Mouse (Mus musculus) cerebellum, adult 2 months (tissue): ENCODE data around the gene Gm28053. TPM values are rescaled to one million over a fixed set of nuclear protein-coding genes. Genes with fewer than 3 reads are reported as not detected.

ENCODE experiments used
- DNase-seq, 2 experiments: peaks; one replicate each; pipeline ENCODE4 v3.0.0; 2021
- H3K27ac ChIP-seq: fragments of 200-500 bp; 2 replicates; pipeline ENCODE4 v1.5.1; 2012; ENCODE audit warnings: low read length, control low read depth, inconsistent platforms; ENCODE audit not compliant: insufficient read depth
- H3K27me3 ChIP-seq: fragments of 200-500 bp; 2 replicates; pipeline ENCODE4 v1.6.1; 2012; ENCODE audit warnings: inconsistent platforms, mild to moderate bottlenecking, low read length, moderate library complexity; ENCODE audit not compliant: control insufficient read depth, insufficient read depth
- H3K4me1 ChIP-seq: fragments of 200-500 bp; 2 replicates; pipeline ENCODE4 v1.6.1; 2011; ENCODE audit warnings: low read length; ENCODE audit not compliant: control insufficient read depth, insufficient read depth
- H3K4me3 ChIP-seq: fragments of 200-500 bp; replicated peaks from 2 replicates; pipeline ENCODE3; 2011; ENCODE audit warnings: mild to moderate bottlenecking, low read depth, low read length, control low read depth; ENCODE audit not compliant: insufficient read depth
- CTCF ChIP-seq: fragments of 200-500 bp; IDR thresholded peaks from 2 replicates; pipeline ENCODE4 v1.5.1; 2011; ENCODE audit warnings: low read depth, mild to moderate bottlenecking, control low read depth, low read length, moderate library complexity, borderline replicate concordance; ENCODE audit not compliant: insufficient read depth
- POLR2A ChIP-seq: fragments of 200-500 bp; IDR thresholded peaks from 2 replicates; pipeline ENCODE4 v1.6.1; 2011; ENCODE audit warnings: low read length, control low read depth, borderline replicate concordance; ENCODE audit not compliant: insufficient read depth
- WGBS: fragments of 180-500 bp; shearing (Covaris S2); methylation state at CpG from one replicate; pipeline ENCODE4 v1.1.7; 2018; 5-methylcytosine and 5-hydroxymethylcytosine counted together
- polyA plus RNA-seq: library from polyadenylated mRNA; depleted of rRNA; stranded (reverse); fragments of >200 nt; gene quantifications from 2 replicates; pipeline ENCODE4 v1.2.3, GENCODE M21; 2012; rRNA removed

Gm28053 gene
- polyA plus RNA-seq, 1 experiment, result 0.93 TPM

DNA sequence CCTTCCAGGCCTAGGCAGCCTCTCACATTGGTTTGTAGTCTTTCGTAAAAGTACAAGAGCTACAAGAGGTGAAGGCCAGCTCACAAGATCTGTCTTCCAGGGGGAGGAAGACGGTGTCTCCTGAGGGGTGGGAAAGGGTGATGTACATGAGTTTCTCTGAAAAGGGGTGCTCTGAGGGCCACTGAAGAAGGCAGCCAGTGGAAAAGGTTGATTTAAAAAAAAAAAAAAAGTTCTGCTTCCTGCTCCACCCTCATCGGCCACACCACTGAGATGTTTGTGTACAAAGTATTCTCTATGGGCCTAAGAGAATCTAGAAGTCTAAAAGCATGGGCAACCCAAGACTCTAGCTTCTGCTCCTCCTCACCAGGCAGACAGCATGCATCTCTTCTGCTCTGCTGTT lies 52.3 kb downstream of the Gm28053 start, which contains the start of gene Gimap3:
Gene Gimap3, minus strand, starts transcription at position 156 of the 400 bp plus-strand sequence.
- no peak for DNase-seq
- Histone ChIP-seq H3K4me3 (no peak within 1 kb of the TSS), H3K27me3 (no peaks in the 10 kb centered on the region), H3K27ac (no peak within 1 kb of the TSS), H3K4me1 (no peaks in the 10 kb centered on the region; the same call in 1 of the 2 replicates)
- TF ChIP-seq CTCF (no peak), POLR2A (no peak)
- 93% methylated on average over 3 of the region's 3 CpGs for whole genome bisulfite sequencing

DNA sequence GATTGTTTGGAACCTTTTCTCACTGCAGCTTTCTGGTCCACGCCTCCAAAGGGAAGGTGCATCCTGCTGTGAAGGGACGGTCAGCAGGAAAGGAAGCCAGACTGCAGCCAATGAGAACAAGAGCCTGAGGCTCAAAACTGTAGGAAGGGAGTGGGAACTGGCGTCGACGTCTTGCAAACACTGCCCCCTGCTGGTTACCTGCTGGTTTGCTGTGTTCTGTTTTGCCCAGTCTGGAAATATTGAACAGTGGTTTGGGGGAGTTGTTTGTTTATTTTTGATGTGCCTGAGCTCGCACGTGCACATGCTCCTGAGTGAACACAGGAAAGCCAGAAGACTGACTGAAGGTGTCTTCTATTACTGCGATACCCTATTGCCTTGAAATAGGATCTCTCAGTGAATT lies 53.6 kb downstream of the Gm28053 start:
- Histone ChIP-seq H3K4me3 (no peak overlapping the region), H3K4me1 (no peaks in the 10 kb centered on the region; the same call in 1 of the 2 replicates), H3K27me3 (no peaks in the 10 kb centered on the region), H3K27ac (no peak overlapping the region)
- WGBS, result 11% methylated on average over 8 of the region's 8 CpGs
- peak; percentile 65 to 70 for DNase-seq
- TF ChIP-seq CTCF (peak; percentile 81), POLR2A (no peak)

DNA sequence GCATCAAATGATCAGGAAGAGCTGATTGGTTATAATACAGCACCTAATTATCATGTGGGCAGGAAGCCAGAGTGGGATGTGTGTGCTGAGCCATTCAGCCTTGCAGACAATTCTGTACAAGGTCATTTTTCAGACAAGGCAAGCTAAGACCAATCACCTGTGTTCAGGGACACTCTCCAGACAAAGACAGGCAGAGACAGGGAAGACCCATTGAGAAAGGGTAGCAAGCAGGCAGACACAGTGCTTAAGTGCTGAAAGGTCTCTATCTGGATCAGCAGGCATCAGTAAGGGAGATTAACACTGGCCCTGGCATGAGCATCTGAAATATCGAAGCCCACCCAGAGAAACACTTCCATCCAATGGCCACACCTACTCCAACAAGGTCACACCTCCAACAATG lies 66.0 kb downstream of the Gm28053 start:
- TF ChIP-seq CTCF (no peak), POLR2A (no peak)
- WGBS, result 78% methylated on average over 1 of the region's 1 CpGs
- DNase-seq, result no peak
- no peak overlapping the region for H3K4me3 ChIP-seq
- H3K4me1 ChIP-seq, result no peaks in the 10 kb centered on the region
- no peaks in the 10 kb centered on the region for H3K27me3 ChIP-seq
- H3K27ac ChIP-seq, result no peak overlapping the region

DNA sequence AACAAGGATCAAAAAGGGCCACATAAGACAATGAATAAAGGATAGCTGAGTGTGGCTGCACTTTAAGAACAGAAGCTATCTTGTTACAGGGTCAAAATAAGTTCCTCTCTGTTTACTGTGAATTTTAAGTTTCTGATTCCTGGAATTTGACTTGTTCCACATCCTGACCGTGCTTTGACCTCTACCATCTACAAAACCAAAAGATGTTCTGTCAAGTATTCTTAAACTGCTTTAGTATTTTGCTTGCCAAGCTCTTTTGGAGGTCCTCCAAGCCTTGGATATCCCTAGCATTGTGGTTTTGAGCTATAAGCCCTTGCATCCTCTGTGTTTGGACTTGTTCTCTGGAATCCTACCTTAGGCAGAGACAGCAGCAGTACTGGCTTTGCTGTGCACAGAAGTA lies 66.8 kb downstream of the Gm28053 start:
- no peak for DNase-seq
- TF ChIP-seq CTCF (no peak), POLR2A (no peak)
- H3K27ac ChIP-seq, result no peak overlapping the region
- 24% methylated on average over 1 of the region's 1 CpGs for WGBS
- H3K27me3 ChIP-seq, result no peaks in the 10 kb centered on the region
- H3K4me1 ChIP-seq, result no peaks in the 10 kb centered on the region
- no peak overlapping the region for H3K4me3 ChIP-seq

DNA sequence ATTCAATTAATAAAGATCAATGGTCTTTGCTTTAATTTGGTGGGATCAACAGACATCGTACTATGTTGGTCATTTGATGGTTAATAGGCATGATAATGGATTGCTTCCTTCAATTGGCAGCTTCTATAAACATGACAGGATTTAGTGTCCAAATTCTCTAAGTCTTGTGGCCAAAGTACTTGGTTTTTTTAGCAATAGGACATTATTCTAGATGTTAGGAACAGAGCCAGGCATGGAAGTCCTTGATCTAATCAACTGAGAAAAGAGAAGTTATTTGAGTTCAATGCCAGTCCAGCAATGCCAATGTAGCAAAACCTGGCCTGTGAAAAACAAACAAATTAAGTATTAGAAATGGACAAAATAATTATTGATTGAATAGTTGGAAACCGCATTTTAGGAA lies 67.2 kb downstream of the Gm28053 start:
- Histone ChIP-seq H3K4me3 (no peak overlapping the region), H3K27ac (no peak overlapping the region), H3K27me3 (no peaks in the 10 kb centered on the region), H3K4me1 (no peaks in the 10 kb centered on the region)
- TF ChIP-seq POLR2A (no peak), CTCF (no peak)
- no peak for DNase-seq
- 53% methylated on average over 2 of the region's 2 CpGs for WGBS

DNA sequence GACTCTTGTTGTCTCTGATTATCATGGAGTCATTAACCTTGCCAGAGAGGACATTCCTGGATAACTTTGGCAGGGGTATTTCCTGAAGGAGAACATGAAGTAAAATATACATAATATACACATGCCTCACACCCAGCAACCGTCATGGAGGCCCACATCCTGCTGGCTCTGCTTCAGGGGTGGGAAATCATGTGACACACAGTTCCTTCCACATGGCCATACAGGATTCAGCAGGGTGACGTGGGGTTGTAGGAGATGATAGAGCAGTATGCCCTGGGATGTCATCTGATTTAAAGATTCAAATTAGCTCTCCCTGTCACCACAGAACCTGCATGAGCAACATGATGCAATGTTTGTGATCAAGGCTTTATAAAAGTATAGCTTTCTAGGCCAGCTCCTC lies 69.5 kb downstream of the Gm28053 start:
- no peak overlapping the region for H3K4me3 ChIP-seq
- WGBS, result 81% methylated on average over 2 of the region's 2 CpGs
- H3K4me1 ChIP-seq, result no peaks in the 10 kb centered on the region
- no peak for DNase-seq
- TF ChIP-seq CTCF, result no peak
- no peak for TF ChIP-seq POLR2A
- no peaks in the 10 kb centered on the region for H3K27me3 ChIP-seq
- H3K27ac ChIP-seq, result no peak overlapping the region

DNA sequence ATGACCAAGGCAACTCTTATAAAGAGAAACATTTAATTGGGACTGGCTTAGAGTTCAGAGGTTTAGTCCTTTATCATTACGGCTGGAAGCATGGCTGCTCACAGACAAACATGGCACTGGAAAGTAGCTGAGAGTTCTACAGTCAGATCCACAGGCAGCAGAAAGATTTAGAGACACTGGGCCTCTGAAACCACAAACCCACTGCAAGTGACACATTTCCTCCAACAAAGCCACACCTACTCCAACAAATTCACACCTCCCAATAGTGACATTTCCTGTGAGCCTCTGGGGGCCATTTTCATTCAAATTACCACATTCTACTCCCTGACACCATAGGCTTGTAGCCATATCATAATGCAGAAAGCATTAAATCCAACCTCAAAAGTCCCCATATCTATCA lies 83.5 kb downstream of the Gm28053 start:
- 95% methylated on average over 1 of the region's 1 CpGs for WGBS
- no peak for DNase-seq
- no peak overlapping the region for H3K4me3 ChIP-seq
- no peak overlapping the region for H3K27ac ChIP-seq
- TF ChIP-seq CTCF (no peak), POLR2A (no peak)
- H3K4me1 ChIP-seq, result no peaks in the 10 kb centered on the region
- H3K27me3 ChIP-seq, result no peaks in the 10 kb centered on the region

Other genes starting within 250 kb of the Gm28053 start
- 459 and 460 TPM in 2 replicates for gene Atp6v0e2, start 181.0 kb upstream of the Gm28053 start, polyA plus RNA-seq
- 30.0 and 33.1 TPM in 2 replicates for gene Lrrc61, start 163.8 kb upstream of the Gm28053 start, polyA plus RNA-seq
- gene Rarres2, start 145.8 kb upstream of the Gm28053 start, polyA plus RNA-seq, result 13.7 and 21.6 TPM in 2 replicates
- gene Gm45021, start 129.0 kb upstream of the Gm28053 start, polyA plus RNA-seq, result not detected in 2 replicates
- gene Repin1, start 124.7 kb upstream of the Gm28053 start, polyA plus RNA-seq, result 98.5 and 109 TPM in 2 replicates
- gene Gm44965, start 124.7 kb upstream of the Gm28053 start, polyA plus RNA-seq, result not detected in 2 replicates
- gene Zfp775, start 116.5 kb upstream of the Gm28053 start, polyA plus RNA-seq, result 7.4 and 7.6 TPM in 2 replicates
- gene AI854703, start 91.8 kb upstream of the Gm28053 start, polyA plus RNA-seq, result 34.3 and 35.2 TPM in 2 replicates
- gene Gimap8, start 71.4 kb upstream of the Gm28053 start, polyA plus RNA-seq, result 1.3 TPM in 2 replicates
- gene Gimap9, start 42.5 kb upstream of the Gm28053 start, polyA plus RNA-seq, result 0.86 and 0.98 TPM in 2 replicates
- gene Gimap4, start 34.1 kb upstream of the Gm28053 start, polyA plus RNA-seq, result 0.54 and 0.74 TPM in 2 replicates
- gene Gimap6, start 10.4 kb upstream of the Gm28053 start, polyA plus RNA-seq, result 4.1 and 4.6 TPM in 2 replicates
- not detected in 2 replicates for gene Gimap7, start within 50 bp of the Gm28053 start, polyA plus RNA-seq
- 1.8 and 2.3 TPM in 2 replicates for gene Gimap1, start 20.4 kb downstream of the Gm28053 start, polyA plus RNA-seq
- gene Gimap5, start 27.6 kb downstream of the Gm28053 start, polyA plus RNA-seq, result 0.57 and 0.82 TPM in 2 replicates
- 0.29 and 0.36 TPM in 2 replicates for gene Gimap3, start 52.2 kb downstream of the Gm28053 start, polyA plus RNA-seq
- gene Tmem176a, start 122.3 kb downstream of the Gm28053 start, polyA plus RNA-seq, result 11.0 and 12.5 TPM in 2 replicates
- 48.7 and 54.4 TPM in 2 replicates for gene Tmem176b, start 122.9 kb downstream of the Gm28053 start, polyA plus RNA-seq
- 0.25 and 0.31 TPM in 2 replicates for gene Aoc1, start 154.3 kb downstream of the Gm28053 start, polyA plus RNA-seq
- not detected in 2 replicates for gene 1600015I10Rik, start 211.3 kb downstream of the Gm28053 start, polyA plus RNA-seq